Mouse (Mus musculus) C2C12 (cell line): ENCODE data around the gene Inhba. TPM values are rescaled to one million over a fixed set of nuclear protein-coding genes. Genes with fewer than 3 reads are reported as not detected.

ENCODE experiments used
- H3K27me3 ChIP-seq: one replicate; pipeline ENCODE4 v1.6.1; 2011; ENCODE audit not compliant: control insufficient read depth, insufficient read depth, insufficient read length
- H3K36me3 ChIP-seq: one replicate; pipeline ENCODE4 v1.6.1; 2011; ENCODE audit not compliant: control insufficient read depth, insufficient read depth
- H3K4me3 ChIP-seq: one replicate; pipeline ENCODE4 v1.5.1; 2011; ENCODE audit warnings: mild to moderate bottlenecking, control low read depth; ENCODE audit not compliant: poor library complexity, insufficient read depth, severe bottlenecking
- H3K79me2 ChIP-seq: one replicate; pipeline ENCODE4 v1.6.1; 2011; ENCODE audit not compliant: control insufficient read depth, insufficient read depth
- H3K79me3 ChIP-seq: one replicate; pipeline ENCODE4 v1.6.1; 2011; ENCODE audit warnings: low read depth, control low read depth
- H3ac ChIP-seq: one replicate; pipeline ENCODE3; 2011; ENCODE audit warnings: low read depth; ENCODE audit not compliant: control insufficient read depth, insufficient read length
- CEBPB ChIP-seq: IDR thresholded peaks from one replicate; pipeline ENCODE4 v1.6.1; 2011; ENCODE audit warnings: low read depth, mild to moderate bottlenecking, control low read depth, moderate library complexity
- CTCF ChIP-seq: IDR thresholded peaks from one replicate; pipeline ENCODE4 v1.5.1; 2011; ENCODE audit not compliant: control insufficient read depth, insufficient read depth, insufficient read length
- FOSL1 ChIP-seq: IDR thresholded peaks from one replicate; pipeline ENCODE4 v1.8.0; 2011; ENCODE audit warnings: mild to moderate bottlenecking, low read length; ENCODE audit not compliant: poor library complexity, insufficient read depth, severe bottlenecking
- MAX ChIP-seq: IDR thresholded peaks from one replicate; pipeline ENCODE4 v1.6.1; 2011; ENCODE audit warnings: mild to moderate bottlenecking, control low read depth
- MYOD1 ChIP-seq: IDR thresholded peaks from one replicate; pipeline ENCODE4 v1.6.1; 2011; ENCODE audit warnings: low read depth; ENCODE audit not compliant: control insufficient read depth, insufficient read length
- MYOG ChIP-seq: IDR thresholded peaks from one replicate; pipeline ENCODE4 v1.6.1; 2011; ENCODE audit not compliant: control insufficient read depth, insufficient read length; ENCODE audit errors: extremely low read depth
- USF1 ChIP-seq: IDR thresholded peaks from one replicate; pipeline ENCODE4 v1.6.1; 2011; ENCODE audit warnings: low read depth, mild to moderate bottlenecking, control low read depth, moderate library complexity
- long read RNA-seq, 2 experiments: library from polyadenylated mRNA; unstranded; transcript quantifications; one replicate each; pipeline ENCODE4 v2.0.0; 2019 to 2020
- polyA plus RNA-seq: library from polyadenylated mRNA; unstranded; fragments of >200 nt; fragmentation: generic; extraction: Trizol; gene quantifications from one replicate; pipeline ENCODE4 v1.2.1, GENCODE M21; 2012; ENCODE audit warnings: missing spikeins

The Inhba gene
- 19.9 TPM for polyA plus RNA-seq
- long read RNA-seq, experiment 1, transcript Inhba-202 (3 exons, 1,529 nt), result major isoform, 12 of 31 reads
- long read RNA-seq, experiment 1, partial matches to known transcripts, result 12 of 31 reads
- long read RNA-seq, experiment 1, other reads (novel, unspliced or antisense), result 7 of 31 reads
- long read RNA-seq, experiment 2, transcript Inhba-202 (3 exons, 1,529 nt), result major isoform, 159 of 240 reads
- long read RNA-seq, experiment 2, partial matches to known transcripts, result 66 of 240 reads
- long read RNA-seq, experiment 2, other reads (novel, unspliced or antisense), result 15 of 240 reads

- TF ChIP-seq USF1 (no peak), CEBPB (no peak), MYOG (no peak), CTCF (no peak), MYOD1 (no peak), MAX (no peak), FOSL1 (no peak)
- H3K27me3 ChIP-seq, result no peaks in the 10 kb centered on the region
- H3K79me2 ChIP-seq, result peaks cover 25% of the 10 kb centered on the region
- no peaks in the 10 kb centered on the region for H3K36me3 ChIP-seq
- H3ac ChIP-seq, result peak within 1 kb of the TSS; percentile 78
- peak within 1 kb of the TSS; percentile 35 for H3K4me3 ChIP-seq
- H3K79me3 ChIP-seq, result peaks cover 17% of the 10 kb centered on the region
Measured at GRCm38 (mm10) chr13:16011372-16012242, at the start of gene Inhba. TSS of gene Inhba (plus strand) at chr13:16011851.

DNA sequence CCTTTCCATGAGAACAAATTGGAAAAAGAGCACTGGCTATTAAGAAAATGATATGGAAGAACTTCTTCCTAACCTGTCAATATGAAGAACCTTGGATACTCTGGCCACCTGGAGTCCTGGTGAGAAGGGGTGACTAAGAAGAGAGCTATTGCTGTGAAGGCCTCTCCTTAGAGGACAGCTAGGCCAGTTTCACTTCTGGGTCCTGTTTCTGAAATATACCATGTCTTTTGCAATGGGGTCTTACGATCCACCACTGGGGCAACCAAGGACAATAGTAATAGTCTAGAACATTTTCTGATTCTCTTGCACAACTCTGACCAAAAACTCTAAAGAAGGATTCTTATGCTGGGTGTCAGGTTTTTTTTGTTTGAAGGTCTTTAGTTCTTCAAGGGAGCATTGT lies 35.1 kb upstream of the Inhba start:
- Histone ChIP-seq H3K79me3 (no peaks in the 10 kb centered on the region), H3K79me2 (no peaks in the 10 kb centered on the region), H3ac (no peak overlapping the region), H3K36me3 (no peaks in the 10 kb centered on the region), H3K27me3 (no peaks in the 10 kb centered on the region), H3K4me3 (no peak overlapping the region)
- no peak for TF ChIP-seq MYOG
- TF ChIP-seq MAX, result no peak
- TF ChIP-seq CTCF, result no peak
- no peak for TF ChIP-seq MYOD1
- no peak for TF ChIP-seq USF1

- TF ChIP-seq MYOD1, result no peak
- no peaks in the 10 kb centered on the region for H3K27me3 ChIP-seq
- H3ac ChIP-seq, result no peak overlapping the region
- no peak overlapping the region for H3K4me3 ChIP-seq
- H3K79me2 ChIP-seq, result no peaks in the 10 kb centered on the region
- H3K36me3 ChIP-seq, result no peaks in the 10 kb centered on the region
- no peaks in the 10 kb centered on the region for H3K79me3 ChIP-seq
Measured at GRCm38 (mm10) chr13:15979551-15979950, 32.1 kb upstream of the Inhba start.

- TF ChIP-seq MYOD1, result no peak
- no peak for TF ChIP-seq CEBPB
- no peak for TF ChIP-seq FOSL1
- no peak for TF ChIP-seq CTCF
- TF ChIP-seq MYOG, result no peak
- no peak for TF ChIP-seq MAX
- no peak for TF ChIP-seq USF1
- H3ac ChIP-seq, result no peak overlapping the region
- H3K27me3 ChIP-seq, result no peaks in the 10 kb centered on the region
Measured at GRCm38 (mm10) chr13:15982041-15982440, 29.6 kb upstream of the Inhba start.

DNA sequence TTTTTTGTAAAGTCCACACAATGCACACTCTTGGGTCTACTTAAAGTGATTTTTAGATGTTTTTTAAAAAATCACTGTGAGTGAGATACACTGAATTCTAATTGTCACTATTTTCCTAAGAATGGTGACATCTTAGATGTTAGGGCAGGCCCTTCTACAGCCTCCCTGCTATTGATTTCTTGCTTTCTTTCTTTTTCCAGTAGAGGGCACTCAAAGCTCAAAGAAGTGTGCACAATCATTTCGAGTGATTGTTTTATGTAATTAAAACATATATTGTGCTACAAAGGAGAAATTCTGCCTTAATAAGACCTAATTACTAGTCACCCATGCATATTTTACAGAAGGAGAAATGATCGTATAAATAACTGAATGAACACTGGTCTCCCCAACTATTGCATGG lies 25.9 kb upstream of the Inhba start:
- TF ChIP-seq MYOD1 (no peak), CEBPB (no peak), MAX (no peak), USF1 (no peak), MYOG (no peak), CTCF (no peak), FOSL1 (no peak)
- Histone ChIP-seq H3K79me3 (no peaks in the 10 kb centered on the region), H3K79me2 (no peaks in the 10 kb centered on the region), H3K36me3 (no peaks in the 10 kb centered on the region), H3K4me3 (no peak overlapping the region), H3ac (no peak overlapping the region), H3K27me3 (no peaks in the 10 kb centered on the region)

More at GRCm38 (mm10) chr13:15982041-15982440, 29.6 kb upstream of the Inhba start:
- no peaks in the 10 kb centered on the region for H3K36me3 ChIP-seq
- no peak overlapping the region for H3K4me3 ChIP-seq
- no peaks in the 10 kb centered on the region for H3K79me3 ChIP-seq
- no peaks in the 10 kb centered on the region for H3K79me2 ChIP-seq

GRCm38 (mm10) chr13:15986172-15986571 lies 25.5 kb upstream of the Inhba start:
- no peaks in the 10 kb centered on the region for H3K27me3 ChIP-seq
- TF ChIP-seq FOSL1 (no peak), MYOD1 (no peak), MYOG (no peak), CTCF (no peak), USF1 (no peak), CEBPB (no peak)
- H3K79me2 ChIP-seq, result no peaks in the 10 kb centered on the region
- H3ac ChIP-seq, result no peak overlapping the region
- H3K79me3 ChIP-seq, result no peaks in the 10 kb centered on the region
- no peak overlapping the region for H3K4me3 ChIP-seq
- no peaks in the 10 kb centered on the region for H3K36me3 ChIP-seq
